Mouse (Mus musculus) adrenal gland, postnatal 14 days (tissue): ENCODE measurements around the gene Rassf2. TPM values are rescaled to one million over a fixed set of nuclear protein-coding genes. Genes with fewer than 3 reads are reported as not detected.
A peak's percentile ranks its signal among the peaks of the same experiment; 100 is the strongest.

Experiments
- DNase-seq: peaks from one replicate; pipeline ENCODE4 v3.0.0; 2021; ENCODE audit warnings: mixed read lengths
- total RNA-seq: library from RNA; stranded (reverse); gene quantifications from 2 replicates; pipeline ENCODE4 v1.2.3, GENCODE M21; 2021

Gene Rassf2
- total RNA-seq, 1 experiment from 2014 or later, result 9.4 TPM

DNA sequence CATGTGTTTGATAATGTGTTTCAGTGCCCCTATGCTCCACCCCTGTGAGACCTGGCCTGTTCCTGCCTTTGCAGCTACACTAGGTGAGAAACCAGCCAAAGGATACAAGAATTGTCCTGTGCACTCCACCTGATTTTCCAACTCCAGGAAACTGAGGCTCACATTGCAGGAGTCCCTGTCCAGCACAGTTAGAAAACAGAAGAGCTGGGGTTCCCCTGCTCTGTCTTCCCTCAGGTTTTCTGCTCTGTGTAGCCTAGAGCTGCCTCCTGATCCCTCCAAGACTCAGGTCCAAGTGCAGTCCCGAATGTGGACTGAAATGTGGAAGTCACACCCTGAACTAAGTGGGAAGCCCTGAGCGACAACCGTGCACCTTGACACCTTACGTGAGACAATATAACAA lies 76.3 kb downstream of the Rassf2 start:
- DNase-seq, result no peak

DNA sequence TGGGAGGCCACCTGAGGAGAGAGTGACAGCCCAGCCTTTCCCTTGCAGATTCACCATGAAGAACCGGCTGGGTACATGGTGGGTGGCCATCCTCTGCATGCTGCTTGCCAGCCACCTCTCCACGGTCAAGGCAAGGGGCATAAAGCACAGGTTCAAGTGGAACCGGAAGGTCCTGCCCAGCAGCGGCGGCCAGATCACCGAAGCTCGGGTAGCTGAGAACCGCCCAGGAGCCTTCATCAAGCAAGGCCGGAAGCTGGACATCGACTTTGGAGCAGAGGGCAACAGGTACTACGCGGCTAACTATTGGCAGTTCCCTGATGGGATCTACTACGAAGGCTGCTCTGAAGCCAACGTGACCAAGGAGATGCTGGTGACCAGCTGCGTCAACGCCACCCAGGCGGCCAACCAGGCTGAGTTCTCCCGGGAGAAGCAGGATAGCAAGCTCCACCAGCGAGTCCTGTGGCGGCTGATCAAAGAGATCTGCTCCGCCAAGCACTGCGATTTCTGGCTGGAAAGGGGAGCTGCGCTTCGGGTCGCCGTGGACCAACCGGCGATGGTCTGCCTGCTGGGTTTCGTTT lies 77.0 kb downstream of the Rassf2 start:
- peak; percentile 52 for DNase-seq

DNA sequence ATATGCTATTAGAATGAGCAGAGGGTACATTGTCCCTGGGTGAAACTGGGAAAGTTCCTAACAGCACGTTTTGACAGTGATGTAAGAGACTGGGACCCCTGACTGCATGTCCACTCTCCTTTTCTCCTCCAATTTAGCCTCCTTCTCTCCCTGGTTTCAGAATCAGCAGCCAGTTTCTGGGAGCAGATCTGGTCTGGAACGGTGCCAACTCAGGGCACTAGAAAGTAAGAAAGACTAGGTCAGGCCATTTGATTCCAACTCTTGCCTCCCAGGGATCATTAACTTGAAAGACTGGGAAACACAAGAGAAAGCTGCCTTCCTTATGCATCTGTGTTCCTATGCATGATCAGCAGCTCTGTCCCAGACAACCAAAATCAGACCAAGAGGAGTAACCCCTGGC lies 77.6 kb downstream of the Rassf2 start:
- DNase-seq, result no peak

- no peak for DNase-seq
Observed at GRCm38 (mm10) chr2:131950598-131951095, 79.4 kb downstream of the Rassf2 start, which contains the start of gene Prnd. Gene Prnd (plus strand): TSS chr2:131950861.

GRCm38 (mm10) chr2:131949767-131950597 lies 80.1 kb downstream of the Rassf2 start:
- peak; percentile 64 for DNase-seq

GRCm38 (mm10) chr2:131948916-131949639 lies 81.0 kb downstream of the Rassf2 start:
- DNase-seq, result no peak

- no peak for DNase-seq
Observed at GRCm38 (mm10) chr2:131948156-131948555, 81.9 kb downstream of the Rassf2 start.

GRCm38 (mm10) chr2:131946351-131946750 lies 83.7 kb downstream of the Rassf2 start:
- no peak for DNase-seq

DNA sequence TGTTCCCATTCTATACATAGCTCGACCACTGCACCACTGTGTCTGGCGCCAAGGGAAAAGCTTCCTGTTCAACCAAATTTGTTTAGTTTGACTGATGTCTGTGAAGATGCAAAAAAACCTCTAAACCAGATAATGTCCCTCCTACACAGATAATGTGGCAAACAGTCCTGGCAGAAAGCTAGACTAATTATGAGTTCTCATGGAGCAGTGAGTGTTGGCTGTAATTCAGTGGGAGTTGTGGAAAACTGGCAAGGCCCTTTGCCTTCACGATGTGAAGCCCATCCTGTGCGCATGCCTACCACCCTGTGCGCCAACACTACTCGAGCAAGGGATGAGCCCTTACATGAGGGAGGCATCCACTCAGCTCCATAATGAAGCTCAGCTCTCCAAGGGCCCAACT lies 84.3 kb downstream of the Rassf2 start:
- no peak for DNase-seq

- DNase-seq, result no peak
Observed at GRCm38 (mm10) chr2:131945225-131945624, 84.8 kb downstream of the Rassf2 start.

- no peak for DNase-seq
Observed at GRCm38 (mm10) chr2:131944370-131944769, 85.7 kb downstream of the Rassf2 start.

GRCm38 (mm10) chr2:131941501-131941900 lies 88.6 kb downstream of the Rassf2 start:
- no peak for DNase-seq

GRCm38 (mm10) chr2:131940506-131940905 lies 89.6 kb downstream of the Rassf2 start:
- DNase-seq, result no peak

Other genes starting within 250 kb of the Rassf2 start
- not detected in 2 replicates for gene Erv3, start 170.5 kb downstream of the Rassf2 start, total RNA-seq
- 73.3 and 74.6 TPM in 2 replicates for gene Prnp, start 120.3 kb downstream of the Rassf2 start, total RNA-seq
- 0.79 and 1.1 TPM in 2 replicates for gene Prn, start 120.3 kb downstream of the Rassf2 start, total RNA-seq
- gene Prnd, start 79.4 kb downstream of the Rassf2 start, total RNA-seq, result 0.98 and 2.8 TPM in 2 replicates
- 82.8 and 109 TPM in 2 replicates for gene Slc23a2, start 114.8 kb upstream of the Rassf2 start, total RNA-seq
- gene Tmem230, start 217.5 kb upstream of the Rassf2 start, total RNA-seq, result 32.8 and 34.8 TPM in 2 replicates
- gene Pcna, start 223.1 kb upstream of the Rassf2 start, total RNA-seq, result 116 and 132 TPM in 2 replicates
- 61.1 and 62.8 TPM in 2 replicates for gene Cds2, start 232.9 kb upstream of the Rassf2 start, total RNA-seq